Mouse (Mus musculus) lung, adult 2 months (tissue): ENCODE results near the gene Usp24. TPM values are rescaled to one million over a fixed set of nuclear protein-coding genes. Genes with fewer than 3 reads are reported as not detected.
A peak's percentile ranks its signal among the peaks of the same experiment; 100 is the strongest.
"Not testable (repeated sequence)": the region's sequence is repeated elsewhere in the genome, so short reads cannot be mapped to it uniquely, and the experiment has no call there.

ENCODE experiments used
- DNase-seq: peaks from one replicate; pipeline ENCODE4 v3.0.0; 2022
- H3K4me1 ChIP-seq: fragments of 200-500 bp; 2 replicates; pipeline ENCODE4 v1.6.1; 2011; ENCODE audit warnings: low read length; ENCODE audit not compliant: control insufficient read depth, insufficient read depth
- H3K4me3 ChIP-seq: fragments of 200-500 bp; replicated peaks from 2 replicates; pipeline ENCODE3; 2011; ENCODE audit warnings: low read depth, mild to moderate bottlenecking, control low read depth, low read length; ENCODE audit errors: extremely low read depth
- CTCF ChIP-seq: fragments of 200-500 bp; IDR thresholded peaks from 2 replicates; pipeline ENCODE4 v1.5.1; 2011; ENCODE audit warnings: mild to moderate bottlenecking, low read length, control low read depth; ENCODE audit not compliant: insufficient read depth
- POLR2A ChIP-seq: fragments of 200-500 bp; IDR thresholded peaks from 2 replicates; pipeline ENCODE4 v1.6.1; 2011; ENCODE audit warnings: low read depth, mild to moderate bottlenecking, control low read depth, low read length, borderline replicate concordance; ENCODE audit errors: extremely low read depth
- WGBS: fragments of 180-500 bp; shearing (Covaris S2); methylation state at CpG from one replicate; pipeline ENCODE4 v1.1.7; 2018; 5-methylcytosine and 5-hydroxymethylcytosine counted together
- polyA plus RNA-seq: library from polyadenylated mRNA; depleted of rRNA; stranded (reverse); fragments of >200 nt; gene quantifications from 2 replicates; pipeline ENCODE4 v1.2.3, GENCODE M21; 2012

Usp24 gene
- polyA plus RNA-seq, 1 experiment: 11.1 TPM

DNA sequence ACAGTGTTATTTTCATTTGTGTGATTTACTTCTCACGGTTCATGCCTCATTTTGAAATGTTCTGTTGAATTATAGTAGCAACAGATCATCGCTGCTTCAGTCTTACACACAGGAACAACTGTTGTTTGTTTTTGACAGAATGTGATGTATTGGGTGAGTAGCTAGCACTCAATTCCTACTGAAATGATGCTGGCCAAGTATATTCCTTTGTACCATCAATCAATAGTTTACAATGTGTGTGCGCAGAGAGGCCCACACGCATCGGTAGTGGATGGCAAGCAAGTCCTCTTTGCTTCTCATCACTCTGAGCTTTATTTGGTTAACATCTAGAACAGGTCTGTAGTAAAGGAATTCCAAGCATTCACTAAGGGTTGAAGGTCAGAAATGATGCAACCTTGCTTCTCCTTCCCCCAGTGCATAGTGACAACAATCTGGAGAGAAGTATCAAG lies 14.4 kb downstream of the Usp24 start:
- TF ChIP-seq POLR2A (no peak), CTCF (no peak)
- DNase-seq: no peak
- peaks cover 5% of the 10 kb centered on the region for H3K4me1 ChIP-seq
- H3K4me3 ChIP-seq: no peak overlapping the region
- WGBS: 60% methylated on average over 5 of the region's 5 CpGs

GRCm38 (mm10) chr4:106333071-106333470 lies 17.1 kb downstream of the Usp24 start:
- 67% methylated on average over 3 of the region's 3 CpGs for WGBS
- no peak for TF ChIP-seq POLR2A
- no peak for TF ChIP-seq CTCF
- no peak for DNase-seq

GRCm38 (mm10) chr4:106333584-106333983 lies 17.6 kb downstream of the Usp24 start:
- 53% methylated on average over 2 of the region's 2 CpGs for WGBS

More at GRCm38 (mm10) chr4:106333071-106333470, 17.1 kb downstream of the Usp24 start:
- no peak overlapping the region for H3K4me3 ChIP-seq
- H3K4me1 ChIP-seq: peaks cover 5% of the 10 kb centered on the region

GRCm38 (mm10) chr4:106335858-106336257 lies 19.8 kb downstream of the Usp24 start:
- H3K4me1 ChIP-seq: peaks cover 3% of the 10 kb centered on the region
- no peak overlapping the region for H3K4me3 ChIP-seq
- WGBS: 94% methylated on average over 1 of the region's 1 CpGs
- no peak for TF ChIP-seq POLR2A
- no peak for DNase-seq

More at GRCm38 (mm10) chr4:106333584-106333983, 17.6 kb downstream of the Usp24 start:
- no peak for TF ChIP-seq CTCF
- TF ChIP-seq POLR2A: no peak
- H3K4me3 ChIP-seq: no peak overlapping the region
- DNase-seq: no peak
- H3K4me1 ChIP-seq: peaks cover 5% of the 10 kb centered on the region

DNA sequence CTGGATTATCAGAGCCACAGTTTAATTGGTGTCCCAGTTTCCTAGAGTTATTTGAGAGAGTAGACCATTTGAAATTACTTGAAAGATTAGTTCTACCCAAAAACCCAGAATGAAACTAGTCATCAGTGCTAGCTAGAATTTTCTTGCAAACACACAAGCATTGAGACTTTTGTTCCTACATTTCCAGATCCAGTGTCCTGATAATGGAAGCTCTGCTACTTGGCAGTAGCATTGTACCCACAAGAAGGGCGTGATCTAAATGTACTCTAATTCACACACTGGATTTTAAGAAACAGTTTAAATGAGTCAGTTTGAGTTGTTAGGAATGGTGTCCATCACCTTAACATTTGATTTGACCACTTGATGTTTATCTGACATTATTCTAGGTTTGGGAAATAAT lies 31.7 kb downstream of the Usp24 start:
- TF ChIP-seq POLR2A: no peak
- no peak for TF ChIP-seq CTCF
- Histone ChIP-seq H3K4me3 (no peak overlapping the region), H3K4me1 (no peaks in the 10 kb centered on the region)
- no peak for DNase-seq
- 100% methylated on average over 1 of the region's 1 CpGs for WGBS

DNA sequence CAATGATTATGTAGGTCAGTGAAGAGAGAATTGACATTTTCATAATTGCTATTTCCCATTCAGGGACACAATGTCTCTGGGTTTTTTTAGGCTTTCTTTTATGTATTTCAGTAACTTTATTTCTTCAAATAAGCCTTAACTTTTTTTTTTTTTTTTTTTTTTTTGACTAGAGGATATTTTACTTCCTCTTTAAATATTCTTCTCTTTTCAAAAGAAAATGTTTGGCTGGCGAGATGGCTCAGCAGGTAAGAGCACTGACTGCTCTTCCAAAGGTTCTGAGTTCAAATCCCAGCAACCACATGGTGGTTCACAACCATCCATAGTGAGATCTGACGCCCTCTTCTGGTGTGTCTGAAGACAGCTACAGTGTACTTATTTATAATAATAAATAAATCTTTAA lies 39.0 kb downstream of the Usp24 start:
- not testable (repeated sequence) for H3K4me3 ChIP-seq, DNase-seq, H3K4me1 ChIP-seq
- WGBS: 87% methylated on average over 2 of the region's 2 CpGs

- no peak for TF ChIP-seq CTCF
- TF ChIP-seq POLR2A: no peak
- no peak for DNase-seq
- WGBS: 72% methylated on average over 6 of the region's 6 CpGs
- H3K4me3 ChIP-seq: no peak overlapping the region
- no peaks in the 10 kb centered on the region for H3K4me1 ChIP-seq
These were observed 54.0 kb downstream of the Usp24 start for GRCm38 (mm10) chr4:106370013-106370412.

DNA sequence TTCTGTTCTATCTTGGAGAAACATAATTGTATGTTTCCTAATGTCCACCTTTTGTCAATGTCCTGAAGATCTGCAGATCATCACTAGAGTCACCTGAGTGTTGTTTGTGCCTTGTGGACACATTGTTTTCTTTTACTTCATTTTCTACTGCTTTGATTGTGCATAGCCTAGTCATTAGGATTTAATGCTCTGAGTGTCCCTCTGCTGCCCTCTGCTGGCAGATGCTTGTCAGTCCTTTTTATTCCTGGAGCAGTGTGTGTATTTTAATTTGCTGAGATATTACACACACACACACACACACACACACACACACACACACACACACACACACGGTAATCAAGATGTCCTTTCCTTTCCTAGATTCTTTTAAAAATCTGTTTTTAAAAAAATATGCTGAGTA lies 59.8 kb downstream of the Usp24 start:
- Histone ChIP-seq H3K4me3 (no peak overlapping the region), H3K4me1 (no peaks in the 10 kb centered on the region)
- 18% methylated on average over 1 of the region's 1 CpGs for WGBS
- peak; percentile 79 for DNase-seq
- TF ChIP-seq POLR2A: no peak
- TF ChIP-seq CTCF: peak; percentile 61; the same call in 1 of the 2 replicates

DNA sequence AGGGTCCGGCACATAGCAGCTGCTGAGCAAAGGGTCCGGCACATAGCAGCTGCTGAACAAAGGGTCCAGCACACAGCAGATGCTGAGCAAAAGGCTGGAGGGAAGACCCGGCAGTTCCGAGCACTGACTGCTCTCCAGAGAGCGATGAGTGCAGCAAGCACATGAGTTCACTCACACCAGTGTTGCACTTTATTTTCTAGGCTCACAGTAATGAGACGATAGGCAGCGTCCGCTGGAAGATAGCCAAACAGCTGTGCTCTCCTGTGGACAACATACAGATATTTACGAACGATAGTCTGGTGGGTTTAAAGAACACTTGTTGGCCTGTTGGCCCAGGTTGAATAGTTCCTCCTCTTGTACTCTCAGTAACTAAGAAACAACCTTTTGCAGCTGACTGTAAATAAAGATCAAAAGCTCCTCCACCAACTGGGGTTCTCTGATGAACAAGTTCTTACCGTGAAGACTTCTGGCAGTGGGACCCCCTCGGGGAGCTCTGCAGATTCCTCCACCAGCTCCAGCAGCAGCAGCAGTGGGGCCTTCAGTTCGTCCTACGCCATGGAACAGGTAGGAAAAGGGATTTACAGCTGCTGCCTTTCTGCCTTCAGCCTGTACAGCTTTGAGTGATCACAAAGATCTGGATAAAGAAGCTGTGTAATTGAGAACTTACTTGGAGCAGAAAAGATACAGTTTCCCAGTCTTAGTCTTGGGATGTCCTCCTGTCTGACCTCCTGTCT lies 63.0 kb downstream of the Usp24 start:
- WGBS: 80% methylated on average over 14 of the region's 14 CpGs
- H3K4me3 ChIP-seq: no peak overlapping the region
- no peak for TF ChIP-seq POLR2A
- no peak for TF ChIP-seq CTCF
- no peak for DNase-seq
- H3K4me1 ChIP-seq: no peaks in the 10 kb centered on the region

DNA sequence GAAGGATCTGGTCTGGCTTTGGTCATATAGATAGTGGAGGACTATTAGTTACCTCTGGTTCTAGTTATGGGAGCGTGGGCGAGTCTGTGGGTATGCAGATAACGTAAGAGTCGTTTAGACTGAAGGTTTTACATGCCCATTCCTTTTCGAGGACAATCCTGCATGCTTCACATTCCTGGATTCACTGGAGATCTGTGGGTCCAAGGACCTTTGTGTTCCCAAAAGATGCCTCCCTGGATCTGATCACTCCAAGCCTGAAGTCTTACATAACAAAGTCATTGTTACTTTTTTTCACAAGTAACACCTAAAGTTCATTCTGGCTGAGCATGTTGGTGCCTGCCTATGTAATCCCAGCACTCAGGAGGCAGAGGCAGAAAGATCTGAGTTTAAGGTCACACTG lies 65.1 kb downstream of the Usp24 start:
- no peak for DNase-seq
- WGBS: 73% methylated on average over 5 of the region's 5 CpGs
- TF ChIP-seq CTCF (no peak), POLR2A (no peak)

DNA sequence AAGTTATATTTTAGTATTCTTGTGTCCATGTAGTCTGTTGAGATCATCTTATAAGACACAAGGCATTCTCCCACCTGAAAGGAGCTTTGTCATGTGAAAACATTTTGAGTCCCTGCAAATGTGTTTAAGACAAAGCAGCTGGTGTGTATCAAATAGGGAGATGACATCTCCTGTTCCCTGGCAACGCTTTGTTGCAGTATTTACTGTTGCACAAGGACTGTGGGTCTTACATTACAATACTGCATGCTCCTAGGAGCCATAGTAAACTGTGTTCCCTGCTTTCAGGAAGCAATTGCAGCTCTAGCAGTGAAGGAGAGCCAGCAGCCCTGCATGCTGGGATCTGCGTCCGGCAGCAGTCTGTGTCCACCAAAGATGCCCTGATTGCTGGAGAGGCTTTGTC lies 73.9 kb downstream of the Usp24 start:
- no peak for DNase-seq
- H3K4me1 ChIP-seq: no peaks in the 10 kb centered on the region

More for the DNA sequence above, 65.1 kb downstream of the Usp24 start:
- Histone ChIP-seq H3K4me1 (no peaks in the 10 kb centered on the region), H3K4me3 (no peak overlapping the region)

More for the DNA sequence above, 73.9 kb downstream of the Usp24 start:
- WGBS: 72% methylated on average over 3 of the region's 3 CpGs
- TF ChIP-seq POLR2A: no peak
- no peak for TF ChIP-seq CTCF
- no peak overlapping the region for H3K4me3 ChIP-seq
